ENCODE assay signal across 10 mouse cellular contexts in genomic region chr9:99874735-99875617, GRCm38 (mm10). TPM values are rescaled to one million over a fixed set of nuclear protein-coding genes. Genes with fewer than 3 reads are reported as not detected.
DNase-seq lines count a peak whose midpoint lies in the region; ATAC-seq and TF ChIP-seq lines count a peak whose summit lies in the region.
"Had no signal": no experiment of that assay in that cellular context is flagged by ENCODE, and none has a peak within 500 bp of the region (broad histone marks: within the 10 kb centered on the region; RNA-seq: fewer than 3 reads in every experiment).

No protein-coding gene starts in this region.

- DNase-seq in lung, adult 2 months: no peak
- DNase-seq in limb, embryonic 11.5 days (ENCODE audit: low spot score): peak; percentile 52
- no peak for DNase-seq in layer of hippocampus, adult 9-10 months (ENCODE audit: low spot score)
- DNase-seq in left cerebral cortex, adult 2 months (ENCODE audit: extremely low spot score in 1 of 2, low spot score in 2 of 2): no peak
- DNase-seq: kidney, postnatal 14 days had no signal

- 2% methylated on average over 51 of the region's 52 CpGs for WGBS in lung, embryonic 15.5 days
- WGBS in lung, adult 2 months: 3% methylated on average over 52 of the region's 52 CpGs
- WGBS in embryonic facial prominence, embryonic 15.5 days: 3% methylated on average over 52 of the region's 52 CpGs
- under 1% methylated on average over 52 of the region's 52 CpGs for WGBS in limb, embryonic 11.5 days
- whole genome bisulfite sequencing in stomach, embryonic 16.5 days: 2% methylated on average over 52 of the region's 52 CpGs

- no peak overlapping the region for H3K9ac ChIP-seq in lung, embryonic 15.5 days
- no peak overlapping the region for H3K9ac ChIP-seq in embryonic facial prominence, embryonic 15.5 days
- no peak overlapping the region for H3K9ac ChIP-seq in limb, embryonic 11.5 days (ENCODE audit: low read length)
- no peak overlapping the region for H3K9ac ChIP-seq in stomach, embryonic 16.5 days (ENCODE audit: low read length)

- H3K4me2 ChIP-seq in lung, embryonic 15.5 days: peak overlapping the region; percentile 49
- peak overlapping the region; percentile 43 for H3K4me2 ChIP-seq in embryonic facial prominence, embryonic 15.5 days (replicated peaks)
- H3K4me2 ChIP-seq in limb, embryonic 11.5 days (ENCODE audit: low read depth, severe bottlenecking): peak overlapping the region; percentile 39; the same call in 1 of the 2 replicates
- no peak overlapping the region for H3K4me2 ChIP-seq in stomach, embryonic 16.5 days (ENCODE audit: low read depth, low read length)

- peaks cover 99% of the 10 kb centered on the region for H3K27me3 ChIP-seq in lung, embryonic 15.5 days
- peaks cover 97% of the 10 kb centered on the region for H3K27me3 ChIP-seq in embryonic facial prominence, embryonic 15.5 days
- H3K27me3 ChIP-seq in limb, embryonic 11.5 days (ENCODE audit: control insufficient read depth, insufficient read depth, low read length): peaks cover 94% of the 10 kb centered on the region
- peaks cover 92% of the 10 kb centered on the region for H3K27me3 ChIP-seq in stomach, embryonic 16.5 days (ENCODE audit: control insufficient read depth, insufficient read depth, low read length)

- H3K4me3 ChIP-seq in lung, embryonic 15.5 days: peak overlapping the region; percentile 28
- no peak overlapping the region for H3K4me3 ChIP-seq in lung, adult 2 months (replicated peaks; ENCODE audit: extremely low read depth, low read depth, low read length)
- peak overlapping the region; percentile 30 for H3K4me3 ChIP-seq in embryonic facial prominence, embryonic 15.5 days (replicated peaks)
- H3K4me3 ChIP-seq in limb, embryonic 11.5 days (ENCODE audit: low read depth, low read length): no peak overlapping the region
- H3K4me3 ChIP-seq in stomach, embryonic 16.5 days (replicated peaks; ENCODE audit: low read length): 0 out of 2 replicates have a peak overlapping the region, but pooled peaks have one; percentile 28
- no peak overlapping the region for H3K4me3 ChIP-seq in left cerebral cortex, adult 2 months

- no peaks in the 10 kb centered on the region for H3K36me3 ChIP-seq in lung, embryonic 15.5 days
- no peaks in the 10 kb centered on the region for H3K36me3 ChIP-seq in embryonic facial prominence, embryonic 15.5 days
- H3K36me3 ChIP-seq in limb, embryonic 11.5 days (ENCODE audit: control insufficient read depth, insufficient read depth, low read length): no peaks in the 10 kb centered on the region
- H3K36me3 ChIP-seq in stomach, embryonic 16.5 days (ENCODE audit: control insufficient read depth, insufficient read depth, low read length): no peaks in the 10 kb centered on the region

- peaks cover 19% of the 10 kb centered on the region; the same call in 1 of the 2 replicates for H3K4me1 ChIP-seq in lung, embryonic 15.5 days
- no peaks in the 10 kb centered on the region for H3K4me1 ChIP-seq in lung, adult 2 months (ENCODE audit: control insufficient read depth, insufficient read depth, low read length)
- peaks cover 49% of the 10 kb centered on the region for H3K4me1 ChIP-seq in embryonic facial prominence, embryonic 15.5 days
- peaks cover 11% of the 10 kb centered on the region; the same call in 1 of the 2 replicates for H3K4me1 ChIP-seq in limb, embryonic 11.5 days (ENCODE audit: control insufficient read depth, insufficient read depth, low read length)
- H3K4me1 ChIP-seq in stomach, embryonic 16.5 days (ENCODE audit: control insufficient read depth, insufficient read depth, low read length): peaks cover 9% of the 10 kb centered on the region

- H3K27ac ChIP-seq in lung, embryonic 15.5 days: no peak overlapping the region
- no peak overlapping the region for H3K27ac ChIP-seq in embryonic facial prominence, embryonic 15.5 days (replicated peaks)
- no peak overlapping the region for H3K27ac ChIP-seq in limb, embryonic 11.5 days (replicated peaks; ENCODE audit: low read depth, low read length)
- no peak overlapping the region for H3K27ac ChIP-seq in stomach, embryonic 16.5 days (ENCODE audit: low read length)
- no peak overlapping the region for H3K27ac ChIP-seq in left cerebral cortex, adult 2 months

- no peak for TF ChIP-seq CTCF in lung, adult 2 months (IDR thresholded peaks at IDR 0.05; ENCODE audit: insufficient read depth, low read length)
- TF ChIP-seq CTCF in left cerebral cortex, adult 2 months (IDR thresholded peaks at IDR 0.05): no peak

- intact Hi-C loops in left cerebral cortex, adult 2 months (cut with DNase I): loop anchor here (5.0 kb wide), 1 partner anchor 918 kb away; the partner anchor contains the start of gene Foxl2

- no peaks in the 10 kb centered on the region for H3K9me3 ChIP-seq in lung, embryonic 15.5 days
- H3K9me3 ChIP-seq in embryonic facial prominence, embryonic 15.5 days (replicated peaks): no peaks in the 10 kb centered on the region
- H3K9me3 ChIP-seq in limb, embryonic 11.5 days (ENCODE audit: control insufficient read depth, low read length): no peaks in the 10 kb centered on the region
- no peaks in the 10 kb centered on the region for H3K9me3 ChIP-seq in stomach, embryonic 16.5 days (replicated peaks; ENCODE audit: control insufficient read depth, low read length)

- no peak for ATAC-seq in lung, embryonic 15.5 days (ENCODE audit: borderline replicate concordance, extremely low read depth, low FRiP score, low TSS enrichment)
- ATAC-seq in embryonic facial prominence, embryonic 15.5 days (ENCODE audit: insufficient number of reproducible peaks, low FRiP score, low TSS enrichment, low read depth): no peak
- no peak for ATAC-seq in limb, embryonic 11.5 days (ENCODE audit: insufficient number of reproducible peaks, low FRiP score, low TSS enrichment, low read depth)
- no peak for ATAC-seq in stomach, embryonic 16.5 days (ENCODE audit: insufficient read depth, low FRiP score)

- TF ChIP-seq POLR2A in lung, adult 2 months (IDR thresholded peaks at IDR 0.05; ENCODE audit: borderline replicate concordance, extremely low read depth, low read depth, low read length): no peak

RNA-seq across cellular contexts. Expression of gene Sox14, which starts 1.0 kb away (rescaled TPM):
- polyA plus RNA-seq in lung, embryonic 15.5 days (2015; fragmentation: Nextera tagmentation; extraction: Ambion mirVana): not detected in 2 replicates
- polyA plus RNA-seq in lung, adult 2 months (2012; rRNA removed): not detected in 2 replicates
- 0.29 and 0.41 TPM in 2 replicates for polyA plus RNA-seq in embryonic facial prominence, embryonic 15.5 days (2015; fragmentation: Nextera tagmentation; extraction: Ambion mirVana)
- polyA plus RNA-seq in limb, embryonic 11.5 days (2014; fragmentation: Nextera tagmentation; extraction: Ambion mirVana): 0.14 and 0.20 TPM in 2 replicates
- not detected in 2 replicates for polyA plus RNA-seq in stomach, embryonic 16.5 days (2015; fragmentation: Nextera tagmentation; extraction: Ambion mirVana)
- not detected for total RNA-seq in left cerebral cortex, adult 2 months (2021)
- total RNA-seq: common myeloid progenitor, adult 5-6 weeks; megakaryocyte-erythroid progenitor cell, adult 5-6 weeks had no signal

Comparison
In these comparisons a context has a peak if more than half of its experiments do, and no peak if none do; other contexts are left out.
1. H3K4me3 ChIP-seq: peak in lung, embryonic 15.5 days (single experiment), embryonic facial prominence, embryonic 15.5 days (single experiment) and stomach, embryonic 16.5 days (single experiment); none in lung, adult 2 months (single experiment), limb, embryonic 11.5 days (single experiment) and left cerebral cortex, adult 2 months (single experiment).